Mouse (Mus musculus): ENCODE measurements around the gene Arhgap29.

DNA sequence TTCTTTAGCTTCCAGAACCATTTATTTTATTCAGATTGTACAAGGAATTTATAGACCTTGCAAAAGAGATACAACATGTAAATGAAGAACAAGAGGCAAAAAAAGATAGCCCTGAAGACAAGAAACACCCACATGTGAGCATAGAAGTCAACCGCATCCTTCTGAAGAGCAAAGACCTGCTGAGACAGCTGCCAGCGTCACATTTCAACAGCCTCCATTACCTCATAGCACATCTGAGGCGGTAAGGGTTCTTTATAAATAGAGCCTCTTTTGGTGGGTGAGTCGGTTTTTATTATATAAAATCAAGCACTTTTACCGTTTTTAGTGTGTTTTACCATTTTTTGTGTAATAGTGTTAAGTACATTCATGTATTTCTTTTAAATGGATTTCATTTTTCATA, 57.5 kb downstream of the Arhgap29 start:
- TF ChIP-seq POU5F1 (IDR thresholded peaks at IDR 0.05; ENCODE audit: borderline replicate concordance, low read length) (no peak), CTCF (conservative IDR thresholded peaks at IDR 0.05; ENCODE audit: low read length) (no peak), NANOG (IDR thresholded peaks at IDR 0.05; ENCODE audit: borderline replicate concordance, low read length) (no peak)

All from E14TG2a.4 (cell line).